ENCODE assay signal across 31 mouse cellular contexts in genomic region chr2:181653523-181653922, GRCm38 (mm10). TPM values are rescaled to one million over a fixed set of nuclear protein-coding genes. Genes with fewer than 3 reads are reported as not detected.
"Had no signal": no experiment of that assay in that cellular context is flagged by ENCODE, and none has a peak within 500 bp of the region (broad histone marks: within the 10 kb centered on the region; RNA-seq: fewer than 3 reads in every experiment).

No protein-coding gene starts in this region.

- H3K9ac ChIP-seq: liver, embryonic 13.5 days; midbrain, embryonic 12.5 days; midbrain, embryonic 15.5 days had no signal

- ATAC-seq: midbrain, embryonic 15.5 days had no signal

- H3K4me3 ChIP-seq: layer of hippocampus, adult 2 months; left cerebral cortex, adult 2 months; liver, embryonic 13.5 days; midbrain, embryonic 12.5 days; midbrain, embryonic 15.5 days had no signal

- H3K4me1 ChIP-seq: midbrain, embryonic 12.5 days; midbrain, embryonic 15.5 days had no signal

- H3K27me3 ChIP-seq: liver, embryonic 13.5 days; midbrain, embryonic 15.5 days had no signal

- H3K9me3 ChIP-seq: liver, embryonic 13.5 days; midbrain, embryonic 12.5 days; midbrain, embryonic 15.5 days had no signal

- H3K4me2 ChIP-seq: liver, embryonic 13.5 days; midbrain, embryonic 12.5 days; midbrain, embryonic 15.5 days had no signal

- DNase-seq: kidney, adult 18-20 months; kidney, adult 9 months; kidney, postnatal 14 days; kidney, postnatal 4 days; layer of hippocampus, adult 9-11 months; liver, embryonic 13.5 days; lung, adult 2 months; lung, postnatal 14 days; lung, postnatal 4 days; right cerebral cortex, adult 18-20 months; right cerebral cortex, postnatal 14 days; right cerebral cortex, postnatal 4 days; spleen, adult 18-20 months; thymus, postnatal 25 days had no signal

- H3K27ac ChIP-seq: layer of hippocampus, adult 2 months; left cerebral cortex, adult 2 months; liver, embryonic 13.5 days; midbrain, embryonic 12.5 days; midbrain, embryonic 15.5 days had no signal

RNA-seq across cellular contexts. Expression of gene Gm29797, which starts 3.3 kb away (rescaled TPM):
- total RNA-seq: liver, adult 2 months; megakaryocyte progenitor cell, adult 5-6 weeks; megakaryocyte-erythroid progenitor cell, adult 5-6 weeks had no signal
- polyA plus RNA-seq: liver, adult 2 months; liver, embryonic 13.5 days; lung, adult 2 months; midbrain, embryonic 12.5 days; midbrain, embryonic 15.5 days; neural tube, embryonic 14.5 days had no signal

RNA-seq across cellular contexts. Expression of gene Sox18, which starts 17.9 kb away (rescaled TPM):
- total RNA-seq: megakaryocyte progenitor cell, adult 5-6 weeks; megakaryocyte-erythroid progenitor cell, adult 5-6 weeks had no signal

RNA-seq across cellular contexts. Expression of gene Lkaaear1, which starts 44.7 kb away (rescaled TPM):
- total RNA-seq: layer of hippocampus, adult 2 months; layer of hippocampus, postnatal 25 days; left cerebral cortex, adult 2 months; left cerebral cortex, postnatal 10 days; left cerebral cortex, postnatal 36 days; liver, adult 2 months; megakaryocyte progenitor cell, adult 5-6 weeks; megakaryocyte-erythroid progenitor cell, adult 5-6 weeks had no signal
- polyA plus RNA-seq: kidney, embryonic 16.5 days; limb, embryonic 11.5 days; limb, embryonic 14.5 days; liver, adult 2 months; liver, embryonic 13.5 days; liver, embryonic 16.5 days; lung, adult 2 months; lung, embryonic 16.5 days; midbrain, embryonic 12.5 days; midbrain, embryonic 15.5 days; neural tube, embryonic 14.5 days; thymus, postnatal 0 days had no signal
